Mouse (Mus musculus): ENCODE measurements around the gene Gtpbp6. TPM values are rescaled to one million over a fixed set of nuclear protein-coding genes. Genes with fewer than 3 reads are reported as not detected.
A peak's percentile ranks its signal among the peaks of the same experiment; 100 is the strongest.
"Not testable (repeated sequence)": the region's sequence is repeated elsewhere in the genome, so short reads cannot be mapped to it uniquely, and the experiment has no call there.

The Gtpbp6 gene
- total RNA-seq, 2 experiments from 2014 or later: 95.4 to 100.0 TPM

DNA sequence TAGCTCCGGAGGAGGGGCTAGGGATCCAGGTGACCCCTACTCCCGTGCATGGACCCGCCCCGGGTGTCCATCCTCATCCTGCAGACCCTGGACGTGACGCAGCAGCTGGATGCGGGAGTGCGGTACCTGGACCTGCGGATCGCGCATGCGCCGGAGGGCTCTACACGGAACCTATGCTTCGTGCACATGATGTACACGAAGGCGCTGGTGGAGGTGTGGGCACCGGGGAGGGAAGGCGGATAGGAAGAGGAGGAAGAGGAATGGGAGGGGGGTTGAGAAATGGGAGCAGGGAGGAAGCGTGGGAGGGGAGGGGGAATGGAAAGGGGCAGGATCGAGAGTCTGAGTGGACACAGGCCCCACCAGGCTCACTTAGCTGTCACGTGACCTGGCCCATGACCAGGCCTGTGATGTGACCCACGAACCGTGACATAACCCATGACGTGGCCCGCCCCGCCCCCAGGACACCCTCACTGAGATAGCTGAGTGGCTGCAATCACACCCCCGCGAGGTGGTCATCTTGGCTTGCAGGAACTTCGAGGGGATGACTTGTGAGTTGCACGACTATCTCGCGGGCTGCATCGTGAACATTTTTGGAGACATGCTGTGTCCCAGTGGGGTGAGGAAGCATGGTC lies 6.2 kb downstream of the Gtpbp6 start:
- intact Hi-C loops (cut with DNase I): no loop called here
- DNase-seq (ENCODE audit: extremely low spot score in 1 of 2, low spot score in 2 of 2): peak; percentile 65 to 83

DNA sequence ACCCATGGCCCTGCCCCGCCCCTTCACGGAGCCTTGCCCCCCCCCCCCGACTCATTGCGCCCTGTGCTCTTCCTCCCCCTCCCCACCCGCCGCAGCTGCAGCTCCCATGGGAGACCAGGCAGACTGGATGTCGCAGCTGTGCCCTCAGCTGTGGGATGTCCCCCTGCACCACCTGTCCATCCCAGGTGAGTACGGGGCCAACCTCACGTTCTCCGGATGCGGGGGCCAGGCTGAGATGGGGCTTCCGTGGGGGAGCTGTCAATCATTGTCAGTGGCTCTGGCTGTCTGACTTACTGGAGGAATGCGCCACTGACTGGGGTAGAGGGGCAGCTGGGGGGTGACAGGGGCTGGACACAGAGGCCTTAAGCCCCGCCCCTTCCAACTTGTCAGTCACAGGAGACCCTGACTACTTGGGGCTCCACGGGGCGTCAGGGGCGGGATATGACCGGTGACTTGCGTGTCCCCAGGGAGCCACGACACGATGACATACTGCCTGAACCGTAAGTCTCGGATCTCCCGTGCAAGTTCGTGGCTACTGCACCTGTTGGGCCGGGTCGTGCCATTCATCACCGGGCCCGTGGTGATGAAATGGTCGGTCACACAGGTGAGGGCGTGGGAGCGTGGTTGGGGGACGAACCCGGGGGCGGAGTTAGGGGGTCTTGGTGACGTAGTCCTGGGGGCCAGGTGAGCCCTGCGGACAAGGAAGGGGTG lies 6.9 kb downstream of the Gtpbp6 start:
- DNase-seq (ENCODE audit: extremely low spot score in 1 of 2, low spot score in 2 of 2): peak; percentile 32 to 68
- intact Hi-C loops (cut with DNase I): no loop called here

DNA sequence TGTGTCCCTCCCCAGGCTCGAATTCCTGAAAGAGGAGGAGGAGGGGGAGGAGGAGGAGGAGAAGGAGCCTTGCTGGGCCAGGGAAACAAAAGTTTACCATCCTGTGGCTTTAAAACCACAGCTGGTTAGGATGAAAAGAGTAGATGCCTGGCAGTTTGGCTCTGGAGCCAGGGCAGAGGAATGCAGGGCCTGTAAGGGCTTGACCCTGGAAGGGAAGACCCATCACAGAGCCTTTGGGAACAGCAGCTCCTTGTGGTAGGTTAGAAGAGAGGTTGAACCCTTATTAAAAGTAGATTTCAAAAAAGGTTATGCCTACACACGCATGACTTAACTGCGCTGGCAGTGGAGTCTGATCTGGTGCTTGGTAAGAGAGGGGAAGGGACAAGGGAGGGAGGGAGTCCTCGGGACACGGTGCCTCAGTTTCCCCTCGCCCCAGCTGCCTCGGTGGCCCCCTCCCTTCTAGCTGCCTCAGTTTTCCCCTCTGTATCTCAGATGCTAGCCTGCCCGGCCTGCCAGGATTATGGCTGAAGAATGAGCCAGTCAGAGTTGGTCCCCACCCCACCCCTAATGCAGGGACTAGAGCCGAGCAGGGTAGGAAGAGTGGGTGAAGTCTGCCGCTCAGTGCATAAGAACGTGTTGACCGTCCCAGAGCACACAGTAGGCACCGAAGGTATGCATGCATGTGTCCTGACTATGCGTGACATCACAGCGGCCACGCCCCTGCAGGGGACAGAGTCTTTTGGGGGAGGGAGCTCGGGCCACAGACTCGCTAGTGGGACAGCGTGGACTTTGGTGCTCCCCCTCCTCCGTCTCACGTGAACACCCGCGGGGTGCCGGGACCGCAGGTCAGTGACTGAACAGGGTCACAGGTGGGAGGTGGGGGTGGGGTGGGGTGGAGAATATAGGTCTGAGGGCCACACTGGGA lies 8.1 kb downstream of the Gtpbp6 start, which contains the start of gene Plcxd1:
Gene Plcxd1, plus strand, starts transcription at position 314 of the 925 bp plus-strand sequence.
- intact Hi-C loops (cut with DNase I): loop anchor here (5.0 kb wide), 1 partner anchor 543 kb away; the partner anchor contains the start of gene Crlf2
- DNase-seq (ENCODE audit: extremely low spot score in 1 of 2, low spot score in 2 of 2): peak; percentile 17 to 60

DNA sequence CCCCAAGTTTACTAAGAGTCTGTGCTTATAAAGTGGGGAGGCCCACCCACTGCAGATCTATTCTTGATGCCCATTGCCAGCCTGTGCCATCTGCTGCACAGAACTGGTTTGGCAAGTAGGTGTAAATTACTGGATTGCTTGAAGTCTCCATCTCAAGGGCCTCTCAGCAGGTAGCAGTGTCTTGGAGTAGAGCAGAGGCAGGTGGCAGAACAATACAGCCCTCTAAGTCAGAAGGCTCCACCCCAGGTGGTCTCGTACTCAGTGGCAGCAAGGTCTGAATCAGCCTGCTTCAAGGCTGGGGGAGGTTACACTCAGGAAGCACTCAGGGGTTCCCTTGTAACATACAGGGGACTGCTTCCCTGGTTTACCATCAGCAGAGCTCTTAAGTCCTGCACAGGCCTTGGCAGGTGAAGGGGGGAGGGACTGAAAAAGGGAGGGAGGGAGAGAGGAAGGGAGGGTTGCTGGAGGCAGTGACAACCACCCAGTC lies 9.0 kb downstream of the Gtpbp6 start:
- DNase-seq (ENCODE audit: extremely low spot score in 1 of 2, low spot score in 2 of 2): peak in 1 of 2 experiments; percentile 36
- intact Hi-C loops (cut with DNase I): loop anchor here (5.0 kb wide), 1 partner anchor 542 kb away; the partner anchor contains the start of gene Crlf2

DNA sequence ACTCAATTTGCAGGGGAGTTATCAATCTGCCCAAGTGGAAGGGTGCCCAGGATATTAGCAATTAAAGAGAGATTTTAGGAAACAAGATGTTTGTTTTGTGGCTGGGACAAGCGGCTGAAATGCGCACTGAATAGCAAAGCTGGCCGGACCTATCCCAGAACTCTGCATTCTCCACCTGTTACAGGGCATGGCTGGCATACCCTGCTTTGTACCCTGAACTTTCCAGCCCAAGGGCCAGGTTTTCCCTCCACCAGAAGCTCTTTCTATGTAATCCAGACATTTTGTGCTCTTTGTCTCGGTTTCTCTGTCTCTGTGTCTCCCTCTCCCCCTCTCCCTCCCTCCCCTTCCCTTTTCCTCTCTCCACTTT lies 13.2 kb downstream of the Gtpbp6 start:
- intact Hi-C loops (cut with DNase I): loop anchor here (5.0 kb wide), 1 partner anchor 538 kb away; the partner anchor contains the start of gene Crlf2
- no peak for DNase-seq (ENCODE audit: extremely low spot score in 1 of 2, low spot score in 2 of 2)

DNA sequence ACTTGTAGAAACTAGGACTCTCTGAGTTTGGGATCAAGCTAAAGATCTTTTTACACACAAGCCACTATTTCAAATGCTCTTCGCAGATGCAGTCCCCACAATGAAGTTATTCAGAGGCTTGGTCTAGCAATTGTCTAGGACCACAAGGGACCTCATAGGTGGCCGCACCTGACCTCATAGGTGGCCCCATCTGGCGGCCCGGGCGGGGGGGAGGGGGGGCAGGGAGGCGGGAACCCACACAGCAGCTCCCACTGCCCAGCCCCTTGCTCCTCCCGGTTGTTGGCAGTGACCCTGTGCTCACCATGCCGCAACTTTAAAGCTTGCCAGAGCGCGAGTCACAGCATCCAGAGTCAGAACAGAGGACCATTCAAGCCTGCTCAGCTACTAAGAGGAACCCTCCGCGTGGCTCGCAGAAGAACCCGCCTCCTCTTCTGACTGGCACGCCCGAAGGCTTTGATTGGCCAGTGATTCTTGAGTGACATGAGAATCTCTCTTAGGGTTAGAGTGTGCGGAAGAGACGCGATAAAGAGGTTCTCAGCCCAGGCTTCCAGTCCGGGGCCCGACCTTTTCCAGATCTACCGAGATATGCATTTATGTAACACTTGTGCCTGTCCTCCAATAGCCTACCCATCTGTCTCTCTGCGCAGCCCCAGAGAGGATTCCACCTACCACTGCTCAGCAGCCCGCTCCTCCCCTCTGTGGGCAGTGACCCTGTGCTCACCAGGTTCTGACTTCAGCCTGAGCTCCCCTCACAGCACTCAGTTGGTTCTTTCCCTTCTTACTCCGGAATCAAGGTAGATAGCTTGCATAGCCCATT lies 13.8 kb downstream of the Gtpbp6 start, which contains the start of gene Gm35315:
Gene Gm35315, minus strand, starts transcription at position 391 of the 817 bp plus-strand sequence.
- peak; percentile 88 to 91 for DNase-seq (ENCODE audit: extremely low spot score in 1 of 2, low spot score in 2 of 2)
- intact Hi-C loops (cut with DNase I): no loop called here

DNA sequence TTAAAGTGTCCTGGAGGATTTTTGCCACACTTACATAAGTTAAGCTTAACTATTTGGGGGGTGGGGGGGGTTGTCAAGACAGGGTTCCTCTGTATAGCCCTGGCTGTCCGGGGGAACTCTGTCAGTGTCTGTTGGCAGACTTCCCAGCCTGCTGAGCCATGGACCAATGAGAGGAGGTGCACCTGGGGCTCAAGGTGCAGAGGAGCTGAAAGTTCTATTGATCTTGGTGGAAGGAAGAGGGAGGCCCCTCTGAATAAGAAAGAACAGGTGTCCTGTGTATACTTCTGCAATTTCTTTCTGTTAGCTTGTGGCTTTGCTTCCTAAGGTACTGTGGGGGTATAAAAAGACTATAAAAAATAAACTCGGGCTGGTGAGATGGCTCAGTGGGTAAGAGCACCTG lies 16.5 kb downstream of the Gtpbp6 start:
- no peak for DNase-seq (ENCODE audit: extremely low spot score in 1 of 2, low spot score in 2 of 2)
- intact Hi-C loops (cut with DNase I): no loop called here

DNA sequence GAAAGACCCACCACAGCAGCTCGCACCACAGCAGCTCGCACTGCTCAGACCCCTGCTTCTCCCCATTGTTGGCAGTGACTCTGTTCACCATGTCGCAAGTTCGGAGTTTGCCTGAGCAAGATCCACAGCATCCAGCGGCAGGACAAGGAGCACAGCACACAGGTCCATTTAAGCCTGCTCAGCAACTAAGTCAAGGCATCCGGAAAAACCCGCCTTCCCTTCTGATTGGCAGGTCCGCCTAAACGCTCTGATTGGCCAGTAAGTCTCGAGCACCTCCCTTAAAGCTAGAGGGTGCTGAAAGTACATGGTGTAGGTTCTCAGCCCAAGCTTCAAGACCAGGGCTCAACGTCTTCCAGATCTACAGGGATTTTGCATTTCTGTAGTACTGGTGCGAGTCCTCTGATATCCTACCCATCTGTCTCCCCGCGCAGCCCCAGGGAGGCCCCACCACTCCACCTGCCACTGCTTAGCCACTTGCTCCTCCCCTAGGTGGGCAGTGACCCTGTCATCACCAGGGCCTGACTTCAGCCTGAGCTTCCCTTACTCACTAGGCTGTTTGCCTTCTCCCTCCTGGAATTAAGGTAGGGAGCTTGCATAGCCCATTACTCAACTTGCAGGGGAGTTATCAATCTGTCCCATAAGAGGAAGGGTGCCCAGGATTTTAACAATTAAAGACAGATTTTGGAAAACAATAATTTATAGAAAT lies 21.7 kb downstream of the Gtpbp6 start:
- no peak for DNase-seq (ENCODE audit: extremely low spot score in 1 of 2, low spot score in 2 of 2)
- intact Hi-C loops (cut with DNase I): no loop called here

DNA sequence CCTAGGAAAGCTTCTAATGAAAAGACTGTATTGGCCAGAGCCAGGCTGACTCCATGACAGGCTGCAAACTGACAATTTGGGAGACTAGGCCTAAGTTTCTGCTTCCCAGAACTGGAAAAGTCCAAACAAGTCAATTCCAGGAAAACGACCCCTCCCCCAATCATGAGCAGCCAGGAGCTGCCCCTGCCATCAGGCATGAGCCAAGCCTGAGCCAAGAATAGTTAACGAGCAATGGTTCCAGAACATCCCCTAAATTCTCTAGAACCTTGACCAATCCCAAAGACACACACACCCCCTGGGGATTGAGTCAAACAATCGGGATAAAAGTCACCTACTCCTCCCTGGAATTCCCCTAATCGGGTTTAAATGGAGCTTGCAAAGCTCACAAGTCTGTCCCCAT lies 25.0 kb downstream of the Gtpbp6 start:
- intact Hi-C loops (cut with DNase I): no loop called here
- no peak for DNase-seq (ENCODE audit: extremely low spot score in 1 of 2, low spot score in 2 of 2)

DNA sequence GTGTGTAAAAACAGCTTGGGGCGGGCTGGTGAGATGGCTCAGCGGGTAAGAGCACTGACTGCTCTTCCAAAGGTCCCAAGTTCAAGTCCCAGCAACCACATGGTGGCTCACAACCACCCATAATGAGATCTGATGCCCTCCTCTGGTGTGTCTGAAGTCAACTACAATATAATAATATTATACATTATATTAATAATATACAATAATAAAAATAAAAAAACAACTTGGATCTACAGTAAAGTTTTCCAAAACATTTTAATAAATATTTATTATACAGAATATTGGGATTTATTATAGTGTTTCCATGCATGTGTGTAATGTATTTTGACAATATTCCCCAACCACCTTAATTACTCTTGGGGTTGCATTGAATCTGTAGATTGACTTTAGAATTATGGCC lies 35.6 kb downstream of the Gtpbp6 start, which contains the start of gene Gm17655:
Gene Gm17655, minus strand, starts transcription at position 101 of the 400 bp plus-strand sequence.
- DNase-seq (ENCODE audit: extremely low spot score in 1 of 2, low spot score in 2 of 2); intact Hi-C loops (cut with DNase I): not testable (repeated sequence)

DNA sequence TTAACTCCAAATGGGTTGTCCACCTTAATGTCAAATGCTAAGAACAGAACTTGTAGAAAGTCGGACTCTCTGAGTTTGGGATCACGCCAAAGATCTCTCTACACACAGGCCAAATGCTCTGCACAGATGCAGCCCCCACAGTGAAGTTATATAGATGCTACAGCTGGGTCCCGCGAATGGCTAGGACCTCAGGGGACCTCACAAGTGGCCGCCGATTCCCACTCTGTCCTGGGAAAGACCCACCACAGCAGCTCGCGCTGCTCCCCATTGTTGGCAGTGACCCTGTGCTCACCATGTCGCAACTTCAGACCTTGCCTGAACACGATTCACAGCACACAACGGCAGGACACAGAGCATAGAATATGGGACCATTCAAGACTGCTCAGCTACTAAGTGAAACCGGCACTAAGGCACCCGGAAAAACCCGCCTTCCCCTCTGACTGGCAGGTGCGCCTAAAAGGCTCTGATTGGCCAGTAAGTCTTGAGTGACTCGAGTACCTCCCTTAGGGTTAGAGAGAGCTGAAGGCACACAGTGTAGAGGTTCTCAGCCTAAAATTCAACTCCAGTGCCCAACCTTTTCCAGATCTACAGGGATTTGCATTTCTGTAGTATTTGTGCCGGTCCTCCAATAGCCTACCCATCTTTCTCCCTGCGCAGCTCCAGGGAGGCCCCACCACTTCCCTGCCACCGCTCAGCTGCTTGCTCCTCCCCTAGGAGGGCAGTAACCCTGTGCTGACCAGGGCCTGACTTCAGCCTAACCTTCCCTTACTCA lies 50.2 kb downstream of the Gtpbp6 start:
- intact Hi-C loops (cut with DNase I): no loop called here
- peak; percentile 83 to 85 for DNase-seq (ENCODE audit: extremely low spot score in 1 of 2, low spot score in 2 of 2)

Other genes starting within 250 kb of the Gtpbp6 start
- gene Gm15446, start 184.8 kb downstream of the Gtpbp6 start, total RNA-seq (2021): 10 to 100 TPM; 37.2 to 38.6 TPM
- 10 to 100 TPM; 53.6 to 56.0 TPM for gene Zfp932, start 111.7 kb downstream of the Gtpbp6 start, total RNA-seq (2021)
- 10 to 100 TPM in 1 of 2 experiments, 1 to 10 TPM in 1; 9.6 to 12.0 TPM for gene Gm17655, start 35.7 kb downstream of the Gtpbp6 start, total RNA-seq (2021)
- gene Gm35315, start 13.8 kb downstream of the Gtpbp6 start, total RNA-seq (2021): 1 to 10 TPM in 1 of 2 experiments, under 1 TPM in 1; 0.84 to 1.1 TPM
- 1 to 10 TPM; 5.4 to 7.3 TPM for gene Plcxd1, start 8.2 kb downstream of the Gtpbp6 start, total RNA-seq (2021)
- gene Zfp605, start 1.9 kb upstream of the Gtpbp6 start, total RNA-seq (2021): 10 to 100 TPM; 17.0 to 17.1 TPM
- 10 to 100 TPM; 75.6 to 76.2 TPM for gene Chfr, start 27.6 kb upstream of the Gtpbp6 start, total RNA-seq (2021)
- gene Golga3, start 68.5 kb upstream of the Gtpbp6 start, total RNA-seq (2021): 10 to 100 TPM; 43.8 to 45.5 TPM
- 10 to 100 TPM; 24.5 to 26.8 TPM for gene Ankle2, start 122.8 kb upstream of the Gtpbp6 start, total RNA-seq (2021)
- 10 to 100 TPM; 73.5 to 77.0 TPM for gene Pgam5, start 161.7 kb upstream of the Gtpbp6 start, total RNA-seq (2021)
- 1 to 10 TPM; 5.3 to 6.4 TPM for gene Pxmp2, start 178.0 kb upstream of the Gtpbp6 start, total RNA-seq (2021)
- gene Pole, start 178.1 kb upstream of the Gtpbp6 start, total RNA-seq (2021): 1 to 10 TPM; 2.6 to 4.5 TPM
- gene P2rx2, start 235.0 kb upstream of the Gtpbp6 start, total RNA-seq (2021): 1 to 10 TPM; 1.5 to 1.9 TPM
- gene Lrcol1, start 236.5 kb upstream of the Gtpbp6 start, total RNA-seq (2021): not detected

Data from left cerebral cortex, postnatal 10 days (tissue).